Mouse (Mus musculus): ENCODE results near the gene Olfr1055.
"Not testable (repeated sequence)": the region's sequence is repeated elsewhere in the genome, so short reads cannot be mapped to it uniquely, and the experiment has no call there.

Olfr1055 gene

DNA sequence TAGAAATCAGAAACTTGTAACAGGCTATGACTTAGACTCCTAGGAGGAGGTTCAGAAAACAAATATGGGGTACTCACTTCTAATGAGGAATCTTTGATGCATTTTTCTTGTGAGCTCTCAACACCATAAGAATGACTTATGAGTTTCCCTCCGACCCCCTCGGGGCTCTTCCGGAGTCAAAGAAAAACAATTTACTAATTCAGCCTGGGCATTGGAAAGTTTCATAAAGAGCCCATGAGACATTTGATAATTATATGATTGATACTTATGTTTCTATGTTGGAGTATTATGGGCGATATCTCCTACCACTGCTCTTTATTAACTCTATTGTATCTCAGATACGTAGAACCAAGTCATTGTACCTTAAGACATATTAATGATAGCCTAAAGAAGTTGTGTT lies at the start of gene Olfr1055:
Olfr1055 (minus strand) TSS at position 101 of the 400 bp plus-strand sequence.
- no peak for DNase-seq

DNA sequence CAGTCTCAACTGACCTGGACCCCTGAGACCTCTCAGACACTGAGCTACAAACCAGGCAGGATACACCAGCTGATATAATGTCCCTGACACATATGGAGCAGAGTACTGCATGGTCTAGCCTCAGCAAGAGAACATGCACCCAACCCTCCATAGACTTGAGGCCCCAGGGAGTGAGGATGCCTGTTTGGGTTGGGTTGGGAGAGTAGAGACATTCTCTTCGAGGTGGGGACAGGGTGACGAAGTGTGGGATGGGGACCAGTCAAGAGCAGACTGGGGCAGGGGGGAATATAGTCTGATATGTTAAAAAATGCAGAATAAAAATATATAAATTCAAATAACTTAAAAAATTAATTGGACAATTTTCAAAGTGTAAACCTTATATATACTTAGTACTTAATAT lies 45.0 kb upstream of the Olfr1055 start:
- DNase-seq: no peak

DNA sequence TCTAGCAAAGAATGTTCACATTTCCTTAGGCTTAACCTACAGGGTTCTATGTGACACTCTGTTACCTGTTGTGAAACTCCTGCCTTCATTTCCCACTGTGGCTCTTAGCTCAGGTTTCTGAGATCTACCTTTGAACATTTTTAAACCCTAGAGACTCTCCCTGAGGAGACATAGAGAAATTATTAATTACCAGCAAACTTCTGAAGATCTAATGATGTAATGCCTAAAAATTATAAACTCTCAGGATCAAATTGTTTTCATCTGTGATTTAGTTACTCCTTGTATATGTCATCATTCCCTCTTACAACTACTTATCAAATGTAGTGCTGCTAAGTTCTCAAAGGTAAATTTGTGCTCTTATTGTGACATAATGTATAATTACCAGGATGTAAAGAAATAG lies 38.4 kb upstream of the Olfr1055 start, which contains the start of gene Olfr1058:
Olfr1058 (minus strand) TSS at position 101 of the 400 bp plus-strand sequence.
- not testable (repeated sequence) for DNase-seq

DNA sequence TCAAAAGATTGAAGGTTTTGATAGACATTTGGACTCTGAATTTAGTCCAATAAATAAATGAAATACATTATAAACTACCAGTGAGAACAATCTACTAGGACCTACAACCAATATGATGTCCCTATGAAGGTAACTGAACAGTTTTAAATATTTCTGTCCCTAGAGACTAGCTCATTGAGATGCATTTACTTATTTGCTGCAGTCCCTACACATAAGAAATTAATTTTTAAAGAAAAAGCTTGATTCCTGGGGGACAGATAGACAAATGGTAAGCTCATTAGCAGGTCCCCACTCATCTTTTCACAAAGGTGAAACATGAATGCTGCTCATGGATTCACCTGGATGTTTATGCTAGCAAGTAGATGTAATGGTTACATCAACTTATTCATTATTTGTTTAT lies 28.2 kb upstream of the Olfr1055 start, which contains the start of gene Olfr1057:
Olfr1057 (minus strand) TSS at position 101 of the 400 bp plus-strand sequence.
- DNase-seq: no peak

DNA sequence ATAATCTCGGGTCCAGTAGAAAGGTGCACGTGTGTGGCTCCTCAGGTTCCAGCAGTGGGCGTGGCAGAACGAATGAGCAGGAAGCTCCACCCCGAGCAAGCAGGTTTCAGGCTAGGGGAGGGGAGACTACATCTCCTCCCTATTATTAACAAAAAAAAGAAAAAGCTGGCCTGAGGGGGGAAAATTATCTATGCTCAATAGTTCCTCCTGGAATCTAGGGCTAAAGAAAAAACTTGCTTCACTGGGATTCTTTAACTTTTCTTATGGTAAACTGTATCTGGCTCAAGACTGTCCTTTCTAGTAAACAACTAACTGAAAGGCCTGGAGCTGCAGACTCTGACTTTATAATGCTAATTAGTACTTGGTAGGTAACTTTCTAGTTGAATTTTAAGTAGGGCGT lies 16.3 kb upstream of the Olfr1055 start:
- DNase-seq: not testable (repeated sequence)

DNA sequence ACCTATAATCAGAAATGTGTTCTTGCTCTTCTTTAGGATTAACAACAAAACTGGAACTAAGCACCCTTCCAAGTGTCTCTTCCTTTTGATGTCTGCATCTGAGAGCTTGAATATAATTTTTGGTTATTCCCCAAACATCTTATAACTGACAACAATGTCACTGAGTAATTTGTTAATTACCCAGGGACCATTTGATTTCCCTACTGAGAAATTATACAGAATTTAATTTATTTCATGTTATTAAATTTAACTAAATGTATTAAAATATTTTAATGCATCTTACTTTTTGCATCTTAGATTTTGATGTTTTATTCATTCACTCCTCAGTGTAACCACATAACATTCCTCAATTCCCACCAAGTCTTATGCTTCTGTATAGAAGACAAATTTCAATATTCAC lies 12.3 kb upstream of the Olfr1055 start, which contains the start of gene Olfr1056:
Olfr1056 (minus strand) TSS at position 101 of the 400 bp plus-strand sequence.
- no peak for DNase-seq

DNA sequence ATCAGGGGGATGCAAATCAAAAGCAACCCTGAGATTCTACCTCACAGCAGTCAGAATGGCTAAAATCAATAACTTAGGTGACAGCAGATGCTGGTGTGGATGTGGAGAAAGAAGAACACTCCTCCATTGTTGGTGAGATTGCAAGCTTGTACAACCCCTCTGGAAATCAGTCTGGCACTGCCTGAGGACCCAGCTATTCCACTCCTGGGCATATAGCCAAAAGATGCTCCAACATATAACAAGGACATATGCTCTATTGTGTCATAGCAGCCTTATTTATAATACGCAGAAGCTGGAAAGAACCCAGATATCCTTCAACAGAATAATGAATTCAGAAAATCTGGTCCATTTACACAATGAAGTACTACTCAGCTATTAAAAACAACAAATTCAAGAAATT lies 1.7 kb upstream of the Olfr1055 start:
- not testable (repeated sequence) for DNase-seq

DNA sequence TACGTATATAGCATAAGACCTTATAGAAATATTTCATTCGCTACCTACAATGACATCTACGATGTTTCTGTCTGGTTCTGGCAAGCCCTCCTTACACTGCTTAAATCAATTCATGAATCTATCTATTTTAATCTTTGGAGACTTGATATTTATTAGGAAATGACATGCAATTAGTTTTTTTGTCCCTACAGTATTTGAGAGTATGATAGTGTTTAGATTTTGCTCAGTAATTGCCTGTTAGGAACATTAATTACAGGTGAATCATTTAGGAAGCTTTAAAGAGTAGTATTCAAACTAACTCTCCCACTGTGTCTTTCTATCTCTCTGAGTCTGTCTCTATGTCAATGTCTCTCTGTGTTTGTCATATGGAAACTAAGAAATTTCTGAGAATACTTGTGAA lies 14.8 kb downstream of the Olfr1055 start, which contains the start of gene Olfr1054:
Olfr1054 (minus strand) TSS at position 101 of the 400 bp plus-strand sequence.
- DNase-seq: no peak

DNA sequence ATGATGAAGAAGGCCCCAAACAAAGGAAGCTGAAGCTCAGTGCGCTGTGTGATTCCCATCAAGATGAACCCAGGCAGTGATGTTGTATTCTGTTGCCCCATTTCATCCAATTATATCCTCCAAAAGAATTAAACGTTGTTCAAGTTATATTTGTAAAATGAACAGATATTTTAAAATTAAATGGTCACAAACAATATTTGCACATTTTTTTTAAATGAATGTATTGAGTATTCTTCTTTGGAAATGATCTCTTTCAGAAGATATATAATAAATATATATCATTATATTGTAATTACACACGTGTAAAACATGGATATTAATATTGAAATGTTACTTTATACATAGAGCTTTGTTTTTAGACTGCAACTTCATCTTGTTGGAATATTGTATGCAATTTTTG lies 34.9 kb downstream of the Olfr1055 start, which contains the start of gene Olfr1053:
Olfr1053 (minus strand) TSS at position 101 of the 400 bp plus-strand sequence.
- DNase-seq: no peak

Measured in cerebellum, postnatal 25 days (tissue).